Mouse (Mus musculus) myocyte (in vitro differentiated cells): Measurements from ENCODE around the gene Prkn. TPM values are rescaled to one million over a fixed set of nuclear protein-coding genes. Genes with fewer than 3 reads are reported as not detected.

Source experiments
- H3K27me3 ChIP-seq: one replicate; pipeline ENCODE4 v1.6.1; 2011; ENCODE audit not compliant: control insufficient read depth, insufficient read depth, insufficient read length
- H3K36me3 ChIP-seq: one replicate; pipeline ENCODE4 v1.6.1; 2011; ENCODE audit not compliant: control insufficient read depth, insufficient read depth
- H3K4me2 ChIP-seq: one replicate; pipeline ENCODE4 v1.6.1; 2011; ENCODE audit warnings: low read depth, control low read depth
- H3K4me3 ChIP-seq: one replicate; pipeline ENCODE4 v1.5.1; 2011; ENCODE audit warnings: mild to moderate bottlenecking, control low read depth, moderate library complexity
- H3K79me2 ChIP-seq: one replicate; pipeline ENCODE4 v1.6.1; 2011; ENCODE audit not compliant: control insufficient read depth, insufficient read depth
- H3ac ChIP-seq: one replicate; pipeline ENCODE4 v1.6.1; 2011; ENCODE audit not compliant: control insufficient read depth, insufficient read length
- CEBPB ChIP-seq: IDR thresholded peaks from 2 replicates; pipeline ENCODE4 v1.6.1; 2011; ENCODE audit warnings: mild to moderate bottlenecking, moderate library complexity; ENCODE audit not compliant: poor library complexity, insufficient read depth, severe bottlenecking
- E2F4 ChIP-seq: IDR thresholded peaks from one replicate; pipeline ENCODE4 v1.6.1; 2011; ENCODE audit warnings: mild to moderate bottlenecking, control low read depth, moderate library complexity; ENCODE audit not compliant: insufficient read depth
- MAX ChIP-seq: IDR thresholded peaks from one replicate; pipeline ENCODE4 v1.6.1; 2011; ENCODE audit warnings: low read depth, mild to moderate bottlenecking, control low read depth
- MYOD1 ChIP-seq, 3 experiments: IDR thresholded peaks; one replicate each; pipeline ENCODE4 v1.6.1; 2011; ENCODE audit warnings: control low read depth in 2 of 3, low read depth in 2 of 3, mild to moderate bottlenecking in 2 of 3, moderate library complexity in 1 of 3; ENCODE audit not compliant: insufficient read length in 2 of 3, control insufficient read depth in 1 of 3
- MYOG ChIP-seq, 3 experiments: IDR thresholded peaks; one replicate each; pipeline ENCODE4 v1.6.1; 2011; ENCODE audit warnings: control low read depth in 2 of 3, low read depth in 2 of 3, mild to moderate bottlenecking in 2 of 3; ENCODE audit not compliant: insufficient read length in 2 of 3, control insufficient read depth in 1 of 3, insufficient read depth in 1 of 3
- POLR2A ChIP-seq: IDR thresholded peaks from one replicate; pipeline ENCODE4 v1.6.1; 2011; ENCODE audit warnings: low read depth, mild to moderate bottlenecking, control low read depth, moderate library complexity; ENCODE audit not compliant: insufficient read length
- POLR2AphosphoS2 ChIP-seq: IDR thresholded peaks from one replicate; pipeline ENCODE4 v1.6.1; 2011; ENCODE audit warnings: low read depth, control low read depth; ENCODE audit not compliant: insufficient read length
- REST ChIP-seq: IDR thresholded peaks from one replicate; pipeline ENCODE4 v1.6.1; 2011; ENCODE audit warnings: mild to moderate bottlenecking, control low read depth, moderate library complexity; ENCODE audit not compliant: insufficient read depth, insufficient read length
- SRF ChIP-seq: IDR thresholded peaks from one replicate; pipeline ENCODE4 v1.6.1; 2011; ENCODE audit warnings: low read depth; ENCODE audit not compliant: control insufficient read depth, insufficient read length
- TCF12 ChIP-seq: IDR thresholded peaks from one replicate; pipeline ENCODE4 v1.6.1; 2011; ENCODE audit warnings: mild to moderate bottlenecking, control low read depth; ENCODE audit not compliant: poor library complexity, insufficient read depth, severe bottlenecking
- TCF3 ChIP-seq: IDR thresholded peaks from one replicate; pipeline ENCODE4 v1.6.1; 2011; ENCODE audit warnings: low read depth, control low read depth; ENCODE audit not compliant: insufficient read length
- USF1 ChIP-seq: IDR thresholded peaks from one replicate; pipeline ENCODE4 v1.6.1; 2011; ENCODE audit warnings: low read depth, mild to moderate bottlenecking, control low read depth, moderate library complexity
- polyA plus RNA-seq: library from polyadenylated mRNA; unstranded; fragments of >200 nt; fragmentation: generic; extraction: Trizol; gene quantifications from one replicate; pipeline ENCODE4 v1.2.1, GENCODE M21; 2012; ENCODE audit warnings: missing spikeins

The Prkn gene
- polyA plus RNA-seq, 1 experiment = 0.26 TPM

GRCm38 (mm10) chr17:11067076-11067703, 227.0 kb downstream of the Prkn start:
- H3ac ChIP-seq = no peak overlapping the region
- H3K79me2 ChIP-seq = no peaks in the 10 kb centered on the region
- H3K36me3 ChIP-seq = no peaks in the 10 kb centered on the region
- H3K4me3 ChIP-seq = no peak overlapping the region
- TF ChIP-seq USF1 (no peak), E2F4 (no peak), TCF12 (no peak), MAX (no peak), CEBPB (no peak), POLR2AphosphoS2 (no peak), POLR2A (no peak), TCF3 (no peak), MYOG (IDR thresholded peaks at IDR 0.05; ENCODE audit: control insufficient read depth in 1 of 3, insufficient read depth in 1 of 3, insufficient read length in 2 of 3, low read depth in 2 of 3) (no peak), SRF (no peak), MYOD1 (IDR thresholded peaks at IDR 0.05; ENCODE audit: control insufficient read depth in 1 of 3, insufficient read length in 2 of 3, low read depth in 2 of 3) (no peak), REST (no peak)
- no peaks in the 10 kb centered on the region for H3K27me3 ChIP-seq
- H3K4me2 ChIP-seq = no peak overlapping the region

- TF ChIP-seq SRF (no peak), MYOD1 (IDR thresholded peaks at IDR 0.05; ENCODE audit: control insufficient read depth in 1 of 3, insufficient read length in 2 of 3, low read depth in 2 of 3) (no peak), POLR2A (no peak), TCF12 (no peak), USF1 (no peak), E2F4 (no peak), REST (no peak), POLR2AphosphoS2 (no peak), CEBPB (no peak), TCF3 (no peak), MYOG (IDR thresholded peaks at IDR 0.05; ENCODE audit: control insufficient read depth in 1 of 3, insufficient read depth in 1 of 3, insufficient read length in 2 of 3, low read depth in 2 of 3) (no peak), MAX (no peak)
- Histone ChIP-seq H3K4me3 (no peak overlapping the region), H3K79me2 (no peaks in the 10 kb centered on the region), H3K27me3 (no peaks in the 10 kb centered on the region), H3K4me2 (no peak overlapping the region), H3ac (no peak overlapping the region), H3K36me3 (no peaks in the 10 kb centered on the region)
Observed at GRCm38 (mm10) chr17:11067704-11068475, 227.7 kb downstream of the Prkn start.

- no peak overlapping the region for H3K4me2 ChIP-seq
- H3ac ChIP-seq = no peak overlapping the region
- TF ChIP-seq MYOD1 (IDR thresholded peaks at IDR 0.05; ENCODE audit: control insufficient read depth in 1 of 3, insufficient read length in 2 of 3, low read depth in 2 of 3) = no peak
- TF ChIP-seq CEBPB = no peak
- TF ChIP-seq POLR2A = no peak
- TF ChIP-seq REST = no peak
- TF ChIP-seq MYOG (IDR thresholded peaks at IDR 0.05; ENCODE audit: control insufficient read depth in 1 of 3, insufficient read depth in 1 of 3, insufficient read length in 2 of 3, low read depth in 2 of 3) = no peak
- TF ChIP-seq USF1 = no peak
- TF ChIP-seq POLR2AphosphoS2 = no peak
- TF ChIP-seq TCF12 = no peak
- TF ChIP-seq MAX = no peak
- TF ChIP-seq SRF = no peak
- no peak for TF ChIP-seq TCF3
- TF ChIP-seq E2F4 = no peak
- H3K4me3 ChIP-seq = no peak overlapping the region
- no peaks in the 10 kb centered on the region for H3K36me3 ChIP-seq
- no peaks in the 10 kb centered on the region for H3K27me3 ChIP-seq
- no peaks in the 10 kb centered on the region for H3K79me2 ChIP-seq
Observed at GRCm38 (mm10) chr17:11070996-11071395, 230.8 kb downstream of the Prkn start.

- no peak overlapping the region for H3ac ChIP-seq
- no peak overlapping the region for H3K4me2 ChIP-seq
- H3K27me3 ChIP-seq = no peaks in the 10 kb centered on the region
- no peaks in the 10 kb centered on the region for H3K79me2 ChIP-seq
- no peaks in the 10 kb centered on the region for H3K36me3 ChIP-seq
- TF ChIP-seq SRF (no peak), USF1 (no peak), POLR2AphosphoS2 (no peak), MYOG (IDR thresholded peaks at IDR 0.05; ENCODE audit: control insufficient read depth in 1 of 3, insufficient read depth in 1 of 3, insufficient read length in 2 of 3, low read depth in 2 of 3) (no peak), MYOD1 (IDR thresholded peaks at IDR 0.05; ENCODE audit: control insufficient read depth in 1 of 3, insufficient read length in 2 of 3, low read depth in 2 of 3) (no peak), TCF12 (no peak), REST (no peak), POLR2A (no peak), MAX (no peak), TCF3 (no peak), CEBPB (no peak), E2F4 (no peak)
- no peak overlapping the region for H3K4me3 ChIP-seq
Observed at GRCm38 (mm10) chr17:11076319-11076903, 236.2 kb downstream of the Prkn start.
